Mouse (Mus musculus) hindbrain, embryonic 14.5 days (tissue): ENCODE measurements around the gene St6galnac5. TPM values are rescaled to one million over a fixed set of nuclear protein-coding genes. Genes with fewer than 3 reads are reported as not detected.

ENCODE experiments used
- ATAC-seq: fragments of 200-750 bp; cut with Nextera tagmentation; 2 replicates; pipeline ENCODE4 v1.8.0; 2017; ENCODE audit warnings: moderate number of reproducible peaks, mild to moderate bottlenecking, moderate TSS enrichment, moderate library complexity; ENCODE audit not compliant: low FRiP score
- DNase-seq: peaks from one replicate; pipeline ENCODE4 v3.0.0-alpha.2; 2015; ENCODE audit warnings: low spot score
- H3K27ac ChIP-seq: fragments of 300-500 bp; sonication (generic); 2 replicates; pipeline ENCODE4 v1.5.1; 2014; ENCODE audit warnings: mild to moderate bottlenecking, moderate library complexity
- H3K27me3 ChIP-seq: fragments of 300-500 bp; sonication (generic); 2 replicates; pipeline ENCODE4 v1.6.1; 2014; ENCODE audit warnings: mild to moderate bottlenecking, low read length, mixed read lengths; ENCODE audit not compliant: control insufficient read depth, insufficient read depth
- H3K36me3 ChIP-seq: fragments of 300-500 bp; sonication (generic); replicated peaks from 2 replicates; pipeline ENCODE4 v1.6.1; 2014; ENCODE audit not compliant: control insufficient read depth, insufficient read depth
- H3K4me1 ChIP-seq: fragments of 300-500 bp; sonication (generic); replicated peaks from 2 replicates; pipeline ENCODE4 v1.6.1; 2014; ENCODE audit warnings: antibody characterized with exemption, low read length, mixed read lengths; ENCODE audit not compliant: control insufficient read depth, insufficient read depth
- H3K4me2 ChIP-seq: fragments of 300-500 bp; sonication (generic); replicated peaks from 2 replicates; pipeline ENCODE4 v1.6.1; 2014; ENCODE audit warnings: mild to moderate bottlenecking, moderate library complexity
- H3K4me3 ChIP-seq: fragments of 300-500 bp; sonication (generic); replicated peaks from 2 replicates; pipeline ENCODE4 v1.5.1; 2014; ENCODE audit warnings: mild to moderate bottlenecking, low read length
- H3K9ac ChIP-seq: fragments of 300-500 bp; sonication (generic); 2 replicates; pipeline ENCODE4 v1.6.1; 2014
- H3K9me3 ChIP-seq: fragments of 300-500 bp; sonication (generic); 2 replicates; pipeline ENCODE4 v1.6.1; 2016; ENCODE audit warnings: low read length; ENCODE audit not compliant: control insufficient read depth
- WGBS: fragments of 180-500 bp; shearing (Covaris S2); extraction: QIAGEN DNeasy Blood & Tissue Kit; methylation state at CpG from one replicate; pipeline ENCODE4 v1.1.7; 2014; 5-methylcytosine and 5-hydroxymethylcytosine counted together
- polyA plus RNA-seq: library from polyadenylated mRNA; unstranded; fragments of >200 nt; fragmentation: Nextera tagmentation; extraction: Ambion mirVana; gene quantifications from 2 replicates; pipeline ENCODE4 v1.2.1, GENCODE M21; 2014

The St6galnac5 gene
- polyA plus RNA-seq, 1 experiment from 2014 or later: 17.5 TPM

DNA sequence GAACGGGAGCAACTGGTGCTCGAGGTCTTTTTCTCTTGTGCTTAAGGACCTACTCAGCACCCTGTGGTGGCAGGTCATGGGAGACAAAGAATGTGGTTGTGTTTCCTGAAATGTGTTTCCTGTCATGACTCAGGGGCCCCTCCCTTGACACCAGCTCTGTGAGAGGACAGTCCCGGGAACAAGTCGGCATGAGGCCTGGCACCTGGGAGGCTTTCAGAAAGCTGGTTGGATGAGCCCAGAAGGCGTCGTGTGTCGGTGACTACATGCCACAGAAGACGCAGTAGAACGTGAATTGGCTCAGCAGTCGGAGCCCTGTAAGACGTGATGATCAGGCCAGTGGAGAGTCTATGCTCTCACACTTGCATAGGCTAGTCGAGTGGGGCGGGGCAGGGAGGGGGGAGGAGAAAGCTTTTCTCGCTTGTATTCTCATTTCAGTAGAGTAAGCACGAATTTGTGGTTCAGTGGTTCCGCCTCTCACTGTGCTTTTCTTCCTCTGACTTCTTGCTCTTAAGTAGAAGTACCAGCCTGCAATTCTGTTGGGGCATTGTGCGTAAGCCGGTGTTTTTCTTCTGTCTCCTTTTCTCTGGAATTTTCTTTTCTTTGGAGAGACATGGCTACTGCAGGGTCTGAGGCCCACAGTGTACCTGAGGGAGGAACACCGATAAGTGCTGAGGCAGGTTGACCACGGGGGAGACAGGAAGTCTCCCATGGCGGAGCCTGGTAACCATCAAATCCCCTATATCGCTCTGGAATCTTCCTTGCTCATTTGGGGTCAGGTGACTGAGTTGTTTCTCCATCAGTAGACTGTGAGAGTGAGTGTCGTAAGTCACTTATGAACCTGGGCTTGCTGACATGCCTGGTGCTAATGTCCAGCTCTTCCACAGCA is 69.6 kb downstream of the St6galnac5 start:
- ATAC-seq: no peak
- no peak overlapping the region for H3K4me2 ChIP-seq
- no peak for DNase-seq
- H3K9me3 ChIP-seq: no peaks in the 10 kb centered on the region
- H3K4me1 ChIP-seq: no peaks in the 10 kb centered on the region
- no peak overlapping the region for H3K27ac ChIP-seq
- H3K36me3 ChIP-seq: no peaks in the 10 kb centered on the region
- H3K4me3 ChIP-seq: no peak overlapping the region
- no peaks in the 10 kb centered on the region for H3K27me3 ChIP-seq
- H3K9ac ChIP-seq: no peak overlapping the region
- WGBS: 88% methylated on average over 23 of the region's 23 CpGs

GRCm38 (mm10) chr3:152911578-152911977 is 70.5 kb downstream of the St6galnac5 start:
- Histone ChIP-seq H3K27ac (no peak overlapping the region), H3K4me2 (no peak overlapping the region), H3K4me1 (no peaks in the 10 kb centered on the region), H3K27me3 (no peaks in the 10 kb centered on the region), H3K36me3 (no peaks in the 10 kb centered on the region), H3K9ac (no peak overlapping the region), H3K4me3 (no peak overlapping the region), H3K9me3 (no peaks in the 10 kb centered on the region)
- 89% methylated on average over 4 of the region's 4 CpGs for WGBS
- DNase-seq: no peak
- no peak for ATAC-seq

DNA sequence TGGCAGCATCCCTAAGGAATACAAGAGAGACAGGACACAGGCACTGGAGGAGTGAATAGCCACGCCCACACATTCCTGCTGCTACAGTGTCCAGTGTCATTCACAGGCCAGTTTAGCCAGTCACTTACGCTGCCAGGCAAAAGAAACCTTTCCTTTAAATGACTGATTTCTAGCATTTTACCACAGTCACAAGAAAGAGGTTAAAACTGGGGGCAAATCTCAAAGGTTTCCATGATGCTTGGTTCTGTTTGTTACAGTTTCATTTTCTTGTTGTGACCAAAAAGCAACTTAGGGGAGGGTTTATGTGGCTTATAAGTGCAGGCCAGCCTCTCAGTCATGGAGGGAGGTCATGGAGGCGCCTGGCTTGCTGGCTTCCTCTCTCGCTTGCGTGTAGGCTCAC is 74.4 kb downstream of the St6galnac5 start:
- WGBS: 80% methylated on average over 5 of the region's 5 CpGs
- no peaks in the 10 kb centered on the region for H3K9me3 ChIP-seq
- H3K27ac ChIP-seq: no peak overlapping the region
- DNase-seq: no peak
- no peak for ATAC-seq
- H3K4me3 ChIP-seq: no peak overlapping the region
- H3K36me3 ChIP-seq: no peaks in the 10 kb centered on the region
- H3K4me1 ChIP-seq: no peaks in the 10 kb centered on the region; the same call in 1 of the 2 replicates
- no peak overlapping the region for H3K9ac ChIP-seq
- H3K4me2 ChIP-seq: no peak overlapping the region
- no peaks in the 10 kb centered on the region for H3K27me3 ChIP-seq

GRCm38 (mm10) chr3:152907087-152907486 is 75.0 kb downstream of the St6galnac5 start:
- no peaks in the 10 kb centered on the region; the same call in 1 of the 2 replicates for H3K4me1 ChIP-seq
- no peak for ATAC-seq
- H3K4me3 ChIP-seq: no peak overlapping the region
- WGBS: 83% methylated on average over 5 of the region's 5 CpGs
- H3K36me3 ChIP-seq: no peaks in the 10 kb centered on the region
- no peak overlapping the region for H3K27ac ChIP-seq
- no peak for DNase-seq
- H3K27me3 ChIP-seq: no peaks in the 10 kb centered on the region
- H3K9ac ChIP-seq: no peak overlapping the region
- no peaks in the 10 kb centered on the region for H3K9me3 ChIP-seq
- H3K4me2 ChIP-seq: no peak overlapping the region

DNA sequence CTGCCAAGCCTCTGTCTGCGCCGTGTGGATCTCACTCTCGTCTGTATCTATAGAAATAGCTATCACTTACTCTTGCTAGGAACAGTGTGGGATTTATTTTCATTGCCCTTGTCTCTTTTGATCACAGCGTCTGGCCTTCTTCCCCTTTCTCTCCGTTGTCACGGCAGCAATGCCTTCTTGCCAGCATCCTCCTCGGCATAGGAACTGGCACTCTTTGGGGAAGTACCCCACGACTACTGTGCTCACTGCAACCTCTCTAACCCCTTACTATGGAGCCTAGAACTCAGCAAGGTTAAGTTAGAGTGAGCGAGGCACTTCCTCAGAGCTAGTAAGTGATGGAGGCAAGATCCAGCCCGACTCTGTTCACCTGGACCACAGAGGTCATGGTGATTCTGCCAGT is 76.2 kb downstream of the St6galnac5 start:
- DNase-seq (peak; percentile 36), ATAC-seq (no peak)
- Histone ChIP-seq H3K4me3 (no peak overlapping the region), H3K9ac (no peak overlapping the region), H3K27ac (no peak overlapping the region), H3K36me3 (no peaks in the 10 kb centered on the region), H3K4me1 (no peaks in the 10 kb centered on the region; the same call in 1 of the 2 replicates), H3K4me2 (no peak overlapping the region), H3K27me3 (no peaks in the 10 kb centered on the region), H3K9me3 (no peaks in the 10 kb centered on the region)
- WGBS: 44% methylated on average over 10 of the region's 10 CpGs

GRCm38 (mm10) chr3:152905026-152905425 is 77.0 kb downstream of the St6galnac5 start:
- 93% methylated on average over 10 of the region's 10 CpGs for WGBS
- H3K9me3 ChIP-seq: no peaks in the 10 kb centered on the region
- H3K4me1 ChIP-seq: no peaks in the 10 kb centered on the region; the same call in 1 of the 2 replicates
- no peak overlapping the region for H3K4me3 ChIP-seq
- H3K36me3 ChIP-seq: no peaks in the 10 kb centered on the region
- DNase-seq (no peak), ATAC-seq (no peak)
- H3K27ac ChIP-seq: no peak overlapping the region
- no peak overlapping the region for H3K9ac ChIP-seq
- H3K27me3 ChIP-seq: no peaks in the 10 kb centered on the region
- H3K4me2 ChIP-seq: no peak overlapping the region

GRCm38 (mm10) chr3:152898906-152899305 is 83.1 kb downstream of the St6galnac5 start:
- no peaks in the 10 kb centered on the region for H3K4me1 ChIP-seq
- ATAC-seq: no peak
- 96% methylated on average over 9 of the region's 9 CpGs for WGBS

GRCm38 (mm10) chr3:152897196-152897595 is 84.8 kb downstream of the St6galnac5 start:
- ATAC-seq (no peak), DNase-seq (no peak)
- no peaks in the 10 kb centered on the region for H3K9me3 ChIP-seq
- no peaks in the 10 kb centered on the region for H3K27me3 ChIP-seq
- 88% methylated on average over 5 of the region's 5 CpGs for WGBS
- no peak overlapping the region for H3K4me3 ChIP-seq
- no peaks in the 10 kb centered on the region for H3K4me1 ChIP-seq
- H3K9ac ChIP-seq: no peak overlapping the region
- no peaks in the 10 kb centered on the region for H3K36me3 ChIP-seq
- no peak overlapping the region for H3K27ac ChIP-seq
- H3K4me2 ChIP-seq: no peak overlapping the region

More at GRCm38 (mm10) chr3:152898906-152899305, 83.1 kb downstream of the St6galnac5 start:
- Histone ChIP-seq H3K9me3 (no peaks in the 10 kb centered on the region), H3K27me3 (no peaks in the 10 kb centered on the region), H3K9ac (no peak overlapping the region), H3K4me2 (no peak overlapping the region), H3K4me3 (no peak overlapping the region), H3K36me3 (no peaks in the 10 kb centered on the region), H3K27ac (no peak overlapping the region)
- no peak for DNase-seq

DNA sequence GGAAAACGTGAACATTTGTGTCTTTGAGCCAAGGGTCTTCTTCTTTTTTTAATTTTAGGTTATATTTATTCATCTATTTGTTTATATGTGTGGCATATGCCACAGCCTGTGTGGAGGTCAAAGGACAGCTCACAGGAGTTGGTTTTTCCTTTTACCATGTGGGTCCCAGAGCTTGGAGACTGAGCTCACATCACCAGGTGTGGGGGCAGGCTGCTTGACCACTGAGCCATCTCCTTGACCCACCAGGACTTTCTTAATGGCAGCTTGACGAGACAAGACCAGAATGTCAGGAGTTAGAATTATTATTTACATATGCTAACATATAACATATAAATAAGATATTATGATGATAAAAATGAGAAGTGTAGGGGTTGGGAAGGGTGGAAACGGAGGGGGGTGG is 85.9 kb downstream of the St6galnac5 start:
- no peaks in the 10 kb centered on the region for H3K27me3 ChIP-seq
- no peaks in the 10 kb centered on the region for H3K9me3 ChIP-seq
- DNase-seq: no peak
- H3K9ac ChIP-seq: no peak overlapping the region
- no peaks in the 10 kb centered on the region for H3K4me1 ChIP-seq
- no peak overlapping the region for H3K4me2 ChIP-seq
- H3K36me3 ChIP-seq: no peaks in the 10 kb centered on the region
- no peak for ATAC-seq
- no peak overlapping the region for H3K4me3 ChIP-seq
- WGBS: 80% methylated on average over 3 of the region's 3 CpGs
- no peak overlapping the region for H3K27ac ChIP-seq
